Mouse (Mus musculus) urinary bladder, postnatal 0 days (tissue): Measurements from ENCODE around the gene Nrf1. TPM values are rescaled to one million over a fixed set of nuclear protein-coding genes. Genes with fewer than 3 reads are reported as not detected.

ENCODE experiments used
- microRNA counts: library from miRNA; unstranded; fragments of <30 nt; microRNA quantifications from one replicate; lab custom pipeline; 2016
- microRNA-seq: library from miRNA; unstranded; fragments of <30 nt; microRNA quantifications from one replicate; pipeline ENCODE4, GENCODE M21; 2016
- polyA plus RNA-seq: library from polyadenylated mRNA; unstranded; fragments of >200 nt; fragmentation: Nextera tagmentation; extraction: Ambion mirVana; gene quantifications from 2 replicates; pipeline ENCODE4 v1.2.1, GENCODE M21; 2015

Nrf1 gene
- 19.6 and 22.0 TPM in 2 replicates for polyA plus RNA-seq

GRCm38 (mm10) chr6:30047271-30048162, at the start of gene Nrf1:
Nrf1 (plus strand) TSS chr6:30047988.

MicroRNAs encoded within 50 kb of the gene (microRNA counts, 519-probe panel; counts per million panel counts)
- 2,430 counts per million, percentile 33 among the panel's probes with 10 or more counts for microRNA mmu-miR-182 (lab: Ali Mortazavi, UCI)
- 3,514 counts per million, percentile 60 among the panel's probes with 10 or more counts for microRNA mmu-miR-183 (lab: Ali Mortazavi, UCI)
- 4,083 counts per million, percentile 74 among the panel's probes with 10 or more counts for microRNA mmu-miR-96 (lab: Ali Mortazavi, UCI)

Small RNA genes lying within 50 kb of the gene (microRNA-seq; reads per million reads assigned to microRNA genes)
- gene Mir182, result 3,628 reads per million, percentile 86 among the genes with 10 or more reads in this experiment
- gene Mir183, result 1,774 reads per million, percentile 79 among the genes with 10 or more reads in this experiment
- gene Mir96, result 1,102 reads per million, percentile 75 among the genes with 10 or more reads in this experiment

Other genes starting within 250 kb of the Nrf1 start
- gene Strip2, start 131.0 kb upstream of the Nrf1 start, polyA plus RNA-seq, result 0.36 and 0.37 TPM in 2 replicates